Mouse (Mus musculus): ENCODE data around the gene Tspear. TPM values are rescaled to one million over a fixed set of nuclear protein-coding genes. Genes with fewer than 3 reads are reported as not detected.

Gene Tspear
- 0.62 and 0.70 TPM in 2 replicates for polyA plus RNA-seq (2012; rRNA removed)

DNA sequence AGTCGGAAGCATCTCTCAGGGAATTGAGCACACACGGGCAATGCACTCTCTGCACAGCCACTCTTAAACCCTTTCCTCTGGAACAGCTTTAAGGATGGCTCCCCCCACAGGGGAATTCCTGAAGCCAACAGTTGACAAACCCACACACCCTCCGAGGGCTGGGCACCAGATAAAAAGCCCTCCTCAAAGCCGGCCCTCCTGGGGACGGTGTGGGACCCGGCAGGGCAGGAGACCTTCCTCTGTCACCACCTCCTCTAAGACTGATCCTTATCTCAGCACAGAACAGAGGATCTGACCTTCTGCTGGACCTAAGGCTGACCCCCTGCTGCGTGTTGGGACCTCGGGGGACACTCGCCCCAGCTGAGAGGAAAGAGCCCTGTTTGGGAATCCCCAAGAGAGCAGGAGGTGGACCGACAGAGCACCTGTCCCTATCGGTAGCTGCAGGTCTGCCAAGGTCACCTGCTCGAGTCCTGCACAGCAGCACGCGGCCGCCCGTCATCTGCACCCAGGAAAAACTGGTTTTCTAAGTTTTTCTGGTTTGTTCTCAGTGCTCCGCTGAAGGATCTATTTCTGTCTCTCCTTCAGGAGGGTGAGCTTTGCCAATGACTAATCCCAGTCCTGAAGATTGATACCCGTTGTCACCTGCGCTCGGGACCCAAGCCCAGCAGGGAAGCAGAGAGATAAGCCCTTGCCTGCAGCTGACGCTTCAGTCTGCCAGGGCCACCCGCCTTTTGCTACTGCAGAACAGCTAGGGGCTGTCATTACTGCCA is at the start of gene Tspear:
Tspear (plus strand) TSS at position 675 of the 770 bp plus-strand sequence.

DNA sequence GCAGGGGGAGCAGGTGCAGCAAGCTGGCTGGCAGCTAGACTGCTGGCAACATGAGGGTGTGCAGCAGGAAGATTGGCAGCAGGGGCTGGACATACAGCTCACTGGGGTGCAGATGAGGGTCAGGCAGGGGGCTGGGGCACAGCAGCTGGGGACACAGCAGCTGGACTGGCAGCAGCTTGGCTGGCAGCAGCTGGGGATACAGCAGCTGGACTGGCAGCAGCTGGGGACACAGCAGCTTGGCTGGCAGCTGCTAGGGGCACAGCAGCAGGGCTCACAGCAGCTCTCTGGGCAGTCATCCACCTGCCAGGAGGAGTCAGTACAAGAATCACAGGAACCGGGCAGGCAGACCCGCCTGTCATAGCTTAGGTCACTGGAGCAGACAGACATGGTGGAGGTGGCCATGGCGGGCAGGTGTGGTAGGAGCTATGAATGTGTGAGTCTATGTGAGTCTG is 4.0 kb downstream of the Tspear start, which contains the start of gene Gm19402:
Gm19402 (minus strand) TSS at position 402 of the 452 bp plus-strand sequence.

DNA sequence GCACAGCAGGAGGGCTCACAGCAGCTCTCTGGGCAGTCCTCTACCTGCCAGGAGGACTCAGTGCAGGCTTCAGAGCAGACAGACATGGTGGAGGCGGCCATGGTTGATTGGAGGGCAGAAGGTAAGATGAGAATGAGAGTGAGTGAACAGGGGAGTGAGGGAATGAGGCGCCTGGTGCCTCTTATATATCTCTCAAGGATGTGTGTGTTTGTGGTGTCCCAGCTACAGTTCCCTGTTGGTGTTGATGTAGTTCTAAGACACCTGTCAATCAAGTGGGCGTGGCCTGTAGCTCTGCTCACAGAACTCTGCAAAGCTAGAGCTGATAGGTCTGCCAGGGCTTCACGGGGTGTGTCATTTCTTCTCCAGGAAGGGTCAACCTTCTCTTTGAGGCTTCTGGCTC is 10.8 kb downstream of the Tspear start, which contains the start of gene Gm9508:
Gm9508 (minus strand) TSS at position 101 of the 400 bp plus-strand sequence.

DNA sequence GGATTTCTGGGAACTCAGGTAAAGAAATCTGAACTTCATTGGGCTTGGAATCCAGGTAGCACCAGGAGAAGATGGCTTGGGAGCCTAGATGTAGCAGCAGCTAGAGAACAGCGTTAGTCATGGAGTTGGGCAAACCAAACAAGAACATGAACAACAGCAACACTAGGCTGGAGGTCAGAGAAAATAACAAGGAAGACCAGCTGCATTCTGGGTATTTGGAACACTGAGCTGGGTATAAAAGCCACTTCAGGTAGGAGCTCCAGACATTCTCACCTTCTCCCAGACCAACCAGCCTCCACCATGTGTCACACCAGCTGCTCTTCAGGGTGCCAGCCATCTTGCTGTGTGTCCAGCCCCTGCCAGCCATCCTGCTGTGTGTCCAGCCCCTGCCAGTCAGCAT is 20.0 kb downstream of the Tspear start, which contains the start of gene Gm10272:
Gm10272 (plus strand) TSS at position 301 of the 400 bp plus-strand sequence.

DNA sequence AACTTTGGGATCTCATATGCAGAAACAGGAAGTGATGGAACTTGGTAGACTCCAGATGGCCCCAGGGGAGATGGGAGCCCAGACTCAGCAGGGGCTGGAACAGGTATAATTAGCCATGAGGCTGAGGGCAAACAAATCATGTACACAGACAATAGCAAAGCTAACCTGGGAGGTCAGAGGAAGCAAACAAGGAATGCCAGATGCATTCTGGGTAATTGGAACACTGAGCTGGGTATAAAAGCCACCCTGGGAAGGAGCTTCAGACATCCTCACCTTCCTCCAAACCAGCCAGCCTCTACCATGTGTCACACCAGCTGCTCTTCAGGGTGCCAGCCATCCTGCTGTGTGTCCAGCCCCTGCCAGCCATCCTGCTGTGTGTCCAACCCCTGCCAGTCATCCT is 24.8 kb downstream of the Tspear start, which contains the start of gene Gm10024:
Gm10024 (plus strand) TSS at position 301 of the 400 bp plus-strand sequence.

DNA sequence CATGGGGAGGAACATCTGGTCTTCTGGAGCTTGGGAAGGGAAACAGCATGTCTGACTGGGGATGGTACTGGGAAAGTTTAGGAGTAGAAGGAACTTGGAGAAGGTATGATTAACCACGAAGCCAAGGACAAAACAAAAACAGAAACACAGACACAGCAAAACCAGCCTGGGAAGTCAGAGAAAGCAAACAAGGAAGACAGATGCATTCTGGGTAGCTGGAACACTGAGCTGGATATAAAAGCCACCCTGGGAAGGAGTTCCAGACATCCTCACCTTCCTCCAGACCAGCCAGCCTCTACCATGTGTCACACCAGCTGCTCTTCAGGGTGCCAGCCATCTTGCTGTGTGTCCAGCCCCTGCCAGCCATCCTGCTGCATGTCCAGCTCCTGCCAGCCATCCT is 29.1 kb downstream of the Tspear start, which contains the start of gene Gm10142:
Gm10142 (plus strand) TSS at position 301 of the 400 bp plus-strand sequence.

DNA sequence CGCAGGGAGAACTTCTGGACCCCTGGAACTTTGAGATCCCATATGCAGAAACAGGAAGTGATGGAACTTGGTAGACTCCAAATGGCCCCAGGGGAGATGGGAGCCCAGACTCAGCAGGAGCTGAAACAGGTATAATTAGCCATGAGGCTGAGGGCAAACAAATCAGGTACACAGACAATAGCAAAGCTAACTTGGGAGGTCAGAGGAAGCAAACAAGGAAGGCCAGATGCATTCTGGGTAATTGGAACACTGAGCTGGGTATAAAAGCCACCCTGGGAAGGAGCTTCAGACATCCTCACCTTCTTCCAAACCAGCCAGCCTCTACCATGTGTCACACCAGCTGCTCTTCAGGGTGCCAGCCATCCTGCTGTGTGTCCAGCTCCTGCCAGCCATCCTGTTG is 33.9 kb downstream of the Tspear start, which contains the start of gene Krtap12-1:
Krtap12-1 (plus strand) TSS at position 301 of the 400 bp plus-strand sequence.

DNA sequence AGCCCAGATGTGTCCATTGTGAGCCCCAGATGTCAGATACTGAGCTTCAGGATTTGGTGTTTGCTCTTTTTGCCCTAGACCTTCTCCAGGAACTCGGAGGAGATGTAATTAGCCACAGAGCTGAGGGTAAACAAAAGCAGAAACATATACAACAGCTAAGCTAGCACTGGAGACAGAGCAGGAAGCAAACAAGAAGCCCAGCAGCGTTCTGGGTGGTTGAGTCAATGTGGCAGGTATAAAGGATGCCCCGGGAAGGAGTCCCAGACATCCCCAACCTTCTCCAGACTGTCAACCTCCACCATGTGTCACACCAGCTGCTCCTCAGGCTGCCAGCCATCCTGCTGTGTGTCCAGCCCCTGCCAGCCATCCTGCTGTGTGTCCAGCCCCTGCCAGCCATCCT is 39.8 kb downstream of the Tspear start, which contains the start of gene Gm10100:
Gm10100 (plus strand) TSS at position 301 of the 400 bp plus-strand sequence.

DNA sequence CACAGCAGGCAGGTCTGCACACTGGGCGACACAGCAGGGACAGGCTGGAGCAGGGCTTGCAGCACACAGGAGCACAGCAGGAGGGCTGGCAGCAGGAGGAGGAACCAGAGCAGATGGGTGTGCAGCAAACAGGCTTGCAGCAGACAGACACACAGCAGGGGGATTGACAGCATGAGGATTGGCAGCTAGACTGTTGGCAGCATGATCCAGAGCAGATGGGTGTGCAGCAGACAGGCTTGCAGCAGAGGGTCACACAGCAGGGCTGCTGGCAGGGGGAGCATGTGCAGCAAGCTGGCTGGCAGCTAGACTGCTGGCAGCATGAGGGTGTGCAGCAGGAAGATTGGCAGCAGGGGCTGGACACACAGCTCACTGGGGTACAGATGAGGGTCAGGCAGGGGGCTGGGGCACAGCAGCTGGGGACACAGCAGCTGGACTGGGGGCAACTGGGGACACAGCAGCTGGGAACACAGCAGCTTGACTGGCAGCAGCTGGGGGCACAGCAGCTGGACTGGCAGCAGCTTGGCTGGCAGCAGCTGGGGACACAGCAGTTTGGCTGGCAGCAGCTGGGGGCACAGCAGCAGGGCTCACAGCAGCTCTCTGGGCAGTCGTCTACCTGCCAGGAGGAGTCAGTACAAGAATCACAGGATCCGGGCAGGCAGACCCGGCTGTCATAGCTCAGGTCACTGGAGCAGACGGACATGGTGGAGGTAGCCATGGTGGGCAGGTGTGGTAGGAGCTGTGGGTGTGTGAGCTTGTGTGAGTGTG is 55.7 kb downstream of the Tspear start, which contains the start of gene Gm18596:
Gm18596 (minus strand) TSS at position 715 of the 765 bp plus-strand sequence.

DNA sequence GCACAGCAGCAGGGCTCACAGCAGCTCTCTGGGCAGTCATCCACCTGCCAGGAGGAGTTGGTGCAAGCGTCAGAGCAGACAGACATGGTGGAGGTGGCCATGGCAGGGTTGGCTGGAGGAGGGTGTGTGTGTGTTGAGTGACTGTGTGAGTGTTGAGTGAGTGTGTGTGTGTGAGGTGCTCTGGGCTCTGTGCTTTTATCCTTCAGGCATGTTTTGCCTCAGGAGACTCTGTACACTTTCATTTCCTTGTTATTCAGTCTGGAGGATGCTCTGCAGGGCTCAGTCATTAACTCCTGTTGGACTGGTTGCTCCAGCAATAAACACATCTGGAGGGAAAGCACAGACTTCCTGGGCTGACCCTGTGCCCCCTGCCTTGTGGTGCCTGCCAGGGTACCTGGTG is 64.9 kb downstream of the Tspear start, which contains the start of gene Gm9736:
Gm9736 (minus strand) TSS at position 101 of the 400 bp plus-strand sequence.

DNA sequence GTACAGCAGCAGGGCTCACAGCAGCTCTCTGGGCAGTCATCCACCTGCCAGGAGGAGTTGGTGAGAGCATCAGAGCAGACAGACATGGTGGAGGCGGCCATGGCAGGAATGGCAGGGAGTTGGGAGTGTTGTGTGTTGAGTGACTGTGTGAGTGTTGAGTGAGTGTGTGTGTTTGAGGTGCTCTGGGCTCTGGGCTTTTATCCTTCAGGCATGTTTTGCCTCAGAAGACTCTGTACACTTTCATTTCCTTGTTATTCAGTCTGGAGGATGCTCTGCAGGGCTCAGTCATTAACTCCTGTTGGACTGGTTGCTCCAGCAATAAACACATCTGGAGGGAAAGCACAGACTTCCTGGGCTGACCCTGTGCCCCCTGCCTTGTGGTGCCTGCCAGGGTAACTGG is 73.2 kb downstream of the Tspear start, which contains the start of gene Gm3233:
Gm3233 (minus strand) TSS at position 101 of the 400 bp plus-strand sequence.

DNA sequence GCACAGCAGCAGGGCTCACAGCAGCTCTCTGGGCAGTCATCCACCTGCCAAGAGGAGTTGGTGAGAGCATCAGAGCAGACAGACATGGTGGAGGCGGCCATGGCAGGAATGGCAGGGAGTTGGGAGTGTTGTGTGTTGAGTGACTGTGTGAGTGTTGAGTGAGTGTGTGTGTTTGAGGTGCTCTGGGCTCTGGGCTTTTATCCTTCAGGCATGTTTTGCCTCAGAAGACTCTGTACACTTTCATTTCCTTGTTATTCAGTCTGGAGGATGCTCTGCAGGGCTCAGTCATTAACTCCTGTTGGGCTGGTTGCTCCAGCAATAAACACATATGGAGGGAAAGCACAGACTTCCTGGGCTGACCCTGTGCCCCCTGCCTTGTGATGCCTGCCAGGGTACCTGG is 84.9 kb downstream of the Tspear start, which contains the start of gene Gm3238:
Gm3238 (minus strand) TSS at position 101 of the 400 bp plus-strand sequence.

DNA sequence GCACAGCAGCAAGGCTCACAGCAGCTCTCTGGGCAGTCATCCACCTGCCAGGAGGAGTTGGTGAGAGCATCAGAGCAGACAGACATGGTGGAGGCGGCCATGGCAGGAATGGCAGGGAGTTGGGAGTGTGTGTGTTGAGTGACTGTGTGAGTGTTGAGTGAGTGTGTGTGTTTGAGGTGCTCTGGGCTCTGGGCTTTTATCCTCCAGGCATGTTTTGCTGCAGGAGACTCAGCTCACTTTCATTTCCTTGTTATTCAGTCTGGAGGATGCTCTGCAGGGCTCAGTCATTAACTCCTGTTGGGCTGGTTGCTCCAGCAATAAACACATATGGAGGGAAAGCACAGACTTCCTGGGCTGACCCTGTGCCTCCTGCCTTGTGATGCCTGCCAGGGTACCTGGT is 90.5 kb downstream of the Tspear start, which contains the start of gene Gm7138:
Gm7138 (minus strand) TSS at position 101 of the 400 bp plus-strand sequence.

DNA sequence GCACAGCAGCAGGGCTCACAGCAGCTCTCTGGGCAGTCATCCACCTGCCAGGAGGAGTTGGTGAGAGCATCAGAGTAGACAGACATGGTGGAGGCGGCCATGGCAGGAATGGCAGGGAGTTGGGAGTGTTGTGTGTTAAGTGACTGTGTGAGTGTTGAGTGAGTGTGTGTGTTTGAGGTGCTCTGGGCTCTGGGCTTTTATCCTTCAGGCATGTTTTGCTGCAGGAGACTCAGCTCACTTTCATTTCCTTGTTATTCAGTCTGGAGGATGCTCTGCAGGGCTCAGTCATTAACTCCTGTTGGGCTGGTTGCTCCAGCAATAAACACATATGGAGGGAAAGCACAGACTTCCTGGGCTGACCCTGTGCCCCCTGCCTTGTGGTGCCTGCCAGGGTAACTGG is 96.1 kb downstream of the Tspear start, which contains the start of gene Gm3250:
Gm3250 (minus strand) TSS at position 101 of the 400 bp plus-strand sequence.

DNA sequence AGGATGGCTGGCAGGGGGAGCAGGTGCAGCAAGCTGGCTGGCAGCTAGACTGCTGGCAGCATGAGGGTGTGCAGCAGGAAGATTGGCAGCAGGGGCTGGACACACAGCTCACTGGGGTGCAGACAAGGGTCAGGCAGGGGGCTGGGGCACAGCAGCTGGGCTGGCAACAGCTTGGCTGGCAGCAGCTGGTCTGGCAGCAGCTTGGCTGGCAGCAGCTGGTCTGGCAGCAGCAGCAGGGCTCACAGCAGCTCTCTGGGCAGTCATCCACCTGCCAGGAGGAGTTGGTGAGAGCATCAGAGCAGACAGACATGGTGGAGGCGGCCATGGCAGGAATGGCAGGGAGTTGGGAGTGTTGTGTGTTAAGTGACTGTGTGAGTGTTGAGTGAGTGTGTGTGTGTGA is 101.5 kb downstream of the Tspear start, which contains the start of gene Gm7137:
Gm7137 (minus strand) TSS at position 325 of the 400 bp plus-strand sequence.

DNA sequence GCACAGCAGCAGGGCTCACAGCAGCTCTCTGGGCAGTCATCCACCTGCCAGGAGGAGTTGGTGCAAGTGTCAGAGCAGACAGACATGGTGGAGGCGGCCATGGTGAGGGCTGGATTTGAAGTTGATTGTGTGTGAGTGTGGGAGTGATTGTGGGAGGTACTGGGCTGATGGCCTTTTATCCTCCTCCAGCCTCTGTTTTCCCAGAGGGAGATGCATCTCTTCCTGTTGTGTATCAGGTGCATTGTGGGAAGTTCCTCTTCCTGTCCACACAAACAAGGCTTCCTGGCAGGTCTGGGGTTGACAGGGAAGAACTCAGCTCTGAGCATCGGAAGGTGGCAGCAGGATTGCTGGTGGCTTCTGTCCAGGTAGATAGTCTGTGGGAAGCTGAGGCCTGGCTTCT is 108.6 kb downstream of the Tspear start, which contains the start of gene Gm9639:
Gm9639 (minus strand) TSS at position 101 of the 400 bp plus-strand sequence.

DNA sequence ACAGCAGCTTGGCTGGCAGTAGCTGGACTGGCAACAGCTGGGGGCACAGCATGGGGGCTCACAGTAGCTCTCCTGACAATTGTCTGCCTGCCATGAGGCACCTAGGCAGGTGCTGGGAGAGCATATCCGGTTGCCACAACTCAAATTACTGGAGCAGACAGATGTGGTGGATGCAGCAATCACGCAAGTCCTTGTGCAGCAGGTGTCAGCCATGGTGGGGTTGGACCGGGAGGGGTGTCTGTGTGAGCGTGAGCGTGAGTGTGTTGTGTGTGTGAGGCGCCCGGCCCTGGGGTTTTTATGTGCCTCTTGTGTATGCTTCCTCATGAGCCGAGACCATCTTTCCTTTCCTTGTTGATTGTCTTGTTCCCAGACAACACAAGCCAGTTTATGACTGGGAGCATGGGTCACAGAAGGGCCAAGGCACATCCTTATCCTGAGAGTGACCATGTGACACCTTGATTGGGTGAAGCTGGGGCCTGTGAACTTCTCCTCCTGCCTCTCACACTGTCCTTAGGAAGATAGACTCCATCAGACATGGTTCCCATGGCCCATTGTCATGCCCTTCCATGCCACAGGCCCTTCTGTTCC is 112.6 kb downstream of the Tspear start, which contains the start of gene Gm19668:
Gm19668 (minus strand) TSS at position 213 of the 588 bp plus-strand sequence.

DNA sequence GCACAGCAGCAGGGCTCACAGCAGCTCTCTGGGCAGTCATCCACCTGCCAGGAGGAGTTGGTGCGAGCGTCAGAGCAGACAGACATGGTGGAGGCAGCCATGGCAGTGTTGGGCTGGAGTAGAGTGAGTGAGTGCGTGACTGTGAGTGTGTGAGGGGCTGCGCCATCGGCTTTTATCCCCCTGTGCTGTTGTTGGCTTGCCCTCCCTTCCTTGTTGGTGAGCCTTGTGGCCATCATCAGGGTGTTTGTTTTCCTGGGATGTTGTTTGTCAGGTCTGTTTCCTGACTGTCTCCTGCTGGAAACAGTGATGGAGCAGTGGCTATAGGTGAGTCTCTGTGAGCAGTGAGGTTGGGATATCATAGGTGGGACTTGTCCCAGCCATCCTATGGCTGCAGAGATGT is 125.4 kb downstream of the Tspear start, which contains the start of gene Gm9507:
Gm9507 (minus strand) TSS at position 101 of the 400 bp plus-strand sequence.

DNA sequence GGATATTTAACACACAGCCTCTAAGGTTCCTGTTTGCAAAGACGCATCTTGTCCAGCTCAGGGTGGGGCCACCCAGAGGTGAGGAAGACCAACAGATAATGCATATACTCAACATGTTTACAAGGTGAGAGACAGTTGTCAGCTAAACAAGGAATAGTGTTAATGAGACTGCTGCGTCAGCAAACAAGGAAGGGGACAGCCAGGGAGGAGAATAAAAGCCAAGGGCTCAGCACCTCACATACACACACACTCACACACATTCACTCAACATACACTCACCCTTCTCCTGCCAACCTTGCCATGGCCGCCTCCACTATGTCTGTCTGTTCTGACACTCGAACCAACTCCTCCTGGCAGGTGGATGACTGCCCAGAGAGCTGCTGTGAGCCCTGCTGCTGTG is 128.0 kb downstream of the Tspear start, which contains the start of gene Gm2696:
Gm2696 (plus strand) TSS at position 301 of the 400 bp plus-strand sequence.

DNA sequence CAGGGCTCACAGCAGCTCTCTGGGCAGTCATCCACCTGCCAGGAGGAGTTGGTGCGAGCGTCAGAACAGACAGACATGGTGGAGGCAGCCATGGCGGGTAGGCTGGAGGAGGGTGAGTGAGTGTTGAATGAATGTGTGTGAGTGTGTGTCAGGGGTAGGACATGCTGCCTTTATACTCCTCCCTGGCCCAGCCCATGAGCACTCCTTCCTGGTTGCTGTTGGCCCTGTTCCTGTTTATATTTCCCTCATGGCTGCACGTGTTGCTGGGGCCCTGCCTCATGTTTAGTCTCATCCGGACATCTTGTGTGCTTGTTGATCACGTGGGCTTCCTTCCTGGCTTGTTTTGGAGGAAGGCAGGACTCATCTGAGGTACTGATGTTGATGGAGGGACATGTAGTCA is 140.6 kb downstream of the Tspear start, which contains the start of gene Krtap10-4:
Krtap10-4 (minus strand) TSS at position 145 of the 400 bp plus-strand sequence.

DNA sequence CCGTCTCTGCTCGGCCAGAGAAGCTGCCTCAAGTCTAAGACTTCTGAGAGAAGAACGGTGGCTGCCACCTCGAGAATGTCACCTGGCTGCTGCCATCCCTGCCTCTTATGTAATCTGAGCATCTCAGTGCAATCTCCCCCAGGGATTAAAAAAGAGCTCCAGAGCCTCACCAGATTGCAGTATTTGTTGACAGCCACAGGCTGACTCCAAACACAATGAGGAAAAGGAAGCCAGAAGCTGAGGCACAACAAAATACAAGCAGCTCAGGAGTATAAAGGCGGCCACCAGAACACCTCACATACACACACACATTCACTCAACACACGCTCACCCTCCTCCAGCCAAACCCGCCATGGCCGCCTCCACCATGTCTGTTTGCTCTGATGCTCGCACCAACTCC is 149.3 kb downstream of the Tspear start, which contains the start of gene Krtap10-10:
Krtap10-10 (plus strand) TSS at position 301 of the 400 bp plus-strand sequence.

DNA sequence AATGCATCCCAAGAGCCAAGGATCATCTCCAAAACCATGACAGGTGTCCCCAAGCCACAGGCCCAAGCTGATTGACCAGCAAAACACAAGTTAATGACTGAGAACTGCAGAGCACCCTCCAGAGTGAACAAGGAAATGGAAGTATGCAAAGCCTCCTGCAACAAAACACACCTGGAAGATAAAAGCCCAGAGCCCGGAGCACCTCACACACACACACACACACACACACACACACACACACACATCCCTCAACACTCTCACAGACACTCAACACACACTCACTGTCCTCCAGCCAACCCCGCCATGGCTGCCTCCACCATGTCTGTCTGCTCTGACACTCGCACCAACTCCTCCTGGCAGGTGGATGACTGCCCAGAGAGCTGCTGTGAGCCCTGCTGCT is 160.1 kb downstream of the Tspear start, which contains the start of gene Gm36176:
Gm36176 (plus strand) TSS at position 301 of the 400 bp plus-strand sequence.

